Mouse (Mus musculus): ENCODE measurements around the gene Erc2. TPM values are rescaled to one million over a fixed set of nuclear protein-coding genes. Genes with fewer than 3 reads are reported as not detected.
"Not testable (repeated sequence)": the region's sequence is repeated elsewhere in the genome, so short reads cannot be mapped to it uniquely, and the experiment has no call there.

Erc2 gene
- polyA plus RNA-seq, 1 experiment from 2014 or later: 1.3 TPM

DNA sequence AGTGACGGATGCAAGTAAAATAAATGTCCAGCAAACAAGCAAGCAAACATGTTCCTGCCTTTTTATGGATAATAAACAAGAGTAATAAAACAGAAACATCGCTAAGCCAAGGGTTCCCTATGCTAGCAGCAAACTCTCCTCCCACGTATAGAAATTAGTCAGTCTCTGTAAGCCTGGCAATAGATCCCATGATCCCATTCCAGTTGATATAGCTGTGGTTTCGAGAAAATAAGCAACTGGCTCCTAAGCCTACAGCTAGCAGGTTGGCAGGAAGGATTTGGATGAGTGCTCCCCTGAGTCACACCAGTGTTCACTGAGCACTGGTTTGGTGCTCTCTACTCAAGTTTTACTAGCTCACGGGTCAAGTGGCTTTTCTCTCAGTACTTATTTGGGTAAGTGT is 259.7 kb downstream of the Erc2 start:
- no peak for ATAC-seq (ENCODE audit: insufficient read depth)
- Histone ChIP-seq H3K27ac (replicated peaks) (no peak overlapping the region), H3K9ac (no peak overlapping the region), H3K4me1 (replicated peaks) (no peaks in the 10 kb centered on the region), H3K27me3 (no peaks in the 10 kb centered on the region), H3K36me3 (replicated peaks) (no peaks in the 10 kb centered on the region), H3K4me3 (replicated peaks) (no peak overlapping the region), H3K9me3 (replicated peaks) (no peaks in the 10 kb centered on the region), H3K4me2 (no peak overlapping the region)
- WGBS (ENCODE audit: insufficient replicate concordance): 49% methylated on average over 5 of the region's 5 CpGs

DNA sequence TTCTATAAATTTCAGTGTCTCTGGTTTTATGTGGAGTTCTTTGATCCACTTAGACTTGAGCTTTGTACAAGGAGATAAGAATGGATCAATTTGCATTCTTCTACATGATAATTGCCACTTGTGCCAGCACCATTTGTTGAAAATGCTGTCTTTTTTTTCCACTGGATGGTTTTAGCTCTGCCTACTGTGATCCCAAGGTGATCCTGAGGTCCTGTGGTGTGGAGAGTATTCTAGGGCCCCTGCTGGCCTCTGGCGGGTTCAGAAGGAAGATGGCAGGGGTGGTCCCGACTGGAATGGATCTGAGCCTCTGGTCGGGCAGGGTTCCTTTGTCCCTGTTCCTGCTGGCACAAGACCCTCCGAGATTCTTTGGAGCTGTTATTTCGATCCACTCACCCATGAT is 264.1 kb downstream of the Erc2 start:
- WGBS (ENCODE audit: insufficient replicate concordance): 62% methylated on average over 5 of the region's 5 CpGs
- not testable (repeated sequence) for H3K27ac ChIP-seq (replicated peaks); H3K27me3 ChIP-seq; H3K4me1 ChIP-seq (replicated peaks); H3K9me3 ChIP-seq (replicated peaks); H3K4me3 ChIP-seq (replicated peaks); H3K36me3 ChIP-seq (replicated peaks); H3K4me2 ChIP-seq; H3K9ac ChIP-seq; ATAC-seq (ENCODE audit: insufficient read depth)

DNA sequence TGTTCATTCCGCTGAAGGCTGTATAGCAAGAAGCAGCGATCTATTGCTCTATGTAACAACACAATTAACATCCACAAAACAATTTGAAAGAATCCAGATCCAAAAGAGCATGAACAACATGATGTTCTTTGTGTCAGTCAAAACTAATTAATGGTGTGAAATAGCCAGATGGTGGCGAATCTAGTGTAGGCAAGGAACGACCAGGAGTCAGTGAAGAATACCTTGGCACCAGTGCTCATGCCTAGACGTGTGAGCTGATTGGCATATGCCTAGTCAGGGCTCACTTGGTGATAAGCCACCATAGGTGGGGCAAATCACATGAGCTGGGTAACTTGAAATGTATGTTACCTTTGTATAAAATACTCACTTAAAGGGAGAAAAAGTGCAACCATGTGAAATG is 265.3 kb downstream of the Erc2 start:
- no peak for ATAC-seq (ENCODE audit: insufficient read depth)
- 63% methylated on average over 5 of the region's 5 CpGs for WGBS (ENCODE audit: insufficient replicate concordance)
- no peak overlapping the region for H3K9ac ChIP-seq
- no peaks in the 10 kb centered on the region for H3K4me1 ChIP-seq (replicated peaks)
- H3K36me3 ChIP-seq (replicated peaks): no peaks in the 10 kb centered on the region
- no peak overlapping the region for H3K27ac ChIP-seq (replicated peaks)
- H3K9me3 ChIP-seq (replicated peaks): no peaks in the 10 kb centered on the region
- no peaks in the 10 kb centered on the region for H3K27me3 ChIP-seq
- H3K4me2 ChIP-seq: no peak overlapping the region
- no peak overlapping the region for H3K4me3 ChIP-seq (replicated peaks)

DNA sequence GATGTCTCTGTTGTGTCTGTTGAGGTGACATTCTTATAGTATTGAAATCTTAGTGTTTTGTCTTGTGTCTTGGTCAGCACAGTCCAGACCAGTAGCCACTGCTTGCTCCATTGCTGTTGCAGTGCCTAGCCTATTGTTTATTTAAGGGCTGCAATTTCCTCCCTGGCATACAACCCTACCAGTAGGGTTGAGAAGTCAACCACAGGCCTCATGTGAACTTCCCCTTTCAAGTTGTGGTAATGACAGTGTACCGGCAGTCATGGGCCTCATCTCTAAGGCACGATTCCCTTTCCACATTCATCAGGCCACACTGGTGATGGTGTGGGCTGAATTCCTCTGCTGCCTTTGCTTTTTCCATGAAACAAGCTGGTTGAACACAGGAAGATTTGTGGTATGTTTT is 267.4 kb downstream of the Erc2 start:
- peak; percentile 47; the same call in 1 of the 2 replicates for ATAC-seq (ENCODE audit: insufficient read depth)
- Histone ChIP-seq H3K4me3 (replicated peaks) (no peak overlapping the region), H3K9me3 (replicated peaks) (no peaks in the 10 kb centered on the region), H3K27ac (replicated peaks) (no peak overlapping the region), H3K4me1 (replicated peaks) (no peaks in the 10 kb centered on the region), H3K4me2 (no peak overlapping the region), H3K9ac (no peak overlapping the region), H3K27me3 (no peaks in the 10 kb centered on the region), H3K36me3 (replicated peaks) (no peaks in the 10 kb centered on the region)
- WGBS (ENCODE audit: insufficient replicate concordance): 26% methylated on average over 2 of the region's 2 CpGs

DNA sequence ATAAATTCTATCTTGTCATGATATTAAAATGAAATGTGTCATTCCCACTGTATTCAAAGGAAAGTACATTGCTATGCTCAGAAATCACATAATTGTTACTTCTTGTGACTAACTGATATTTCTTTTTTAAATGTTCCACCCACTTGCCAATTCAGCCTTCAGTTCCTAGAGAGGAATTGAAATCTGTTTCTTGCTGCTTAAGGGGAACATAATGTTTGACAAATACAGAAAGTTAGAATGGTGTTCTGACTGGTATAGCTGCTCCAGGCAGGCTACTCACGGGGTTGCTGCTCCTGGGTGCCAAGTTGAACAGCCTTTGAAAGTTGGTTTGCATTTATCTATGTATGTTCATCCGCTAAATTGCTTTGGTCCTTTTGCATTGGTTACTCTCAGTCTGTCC is 270.2 kb downstream of the Erc2 start:
- no peaks in the 10 kb centered on the region for H3K9me3 ChIP-seq (replicated peaks)

DNA sequence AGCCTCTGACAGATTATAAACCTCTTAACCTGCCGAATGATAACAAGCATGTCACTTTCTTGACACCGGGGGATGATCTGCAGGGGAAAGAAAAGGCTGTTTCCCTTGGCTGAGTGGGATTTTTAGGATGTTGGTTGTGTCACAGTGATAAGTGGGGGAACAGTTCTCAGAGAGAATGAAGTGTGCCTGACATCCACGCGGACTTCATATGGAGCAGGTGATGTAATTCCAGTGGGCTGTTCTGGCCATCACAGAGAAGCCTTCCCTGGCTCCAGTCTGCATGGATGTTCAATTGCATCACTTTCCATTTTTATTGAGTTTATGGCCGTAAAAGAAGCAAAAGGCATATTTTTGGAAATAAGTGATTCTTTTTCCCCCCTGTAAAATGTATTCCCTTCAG is 279.5 kb downstream of the Erc2 start:
- no peak for ATAC-seq (ENCODE audit: insufficient read depth)

More for the DNA sequence above, 270.2 kb downstream of the Erc2 start:
- no peaks in the 10 kb centered on the region for H3K36me3 ChIP-seq (replicated peaks)
- H3K4me3 ChIP-seq (replicated peaks): no peak overlapping the region
- H3K9ac ChIP-seq: no peak overlapping the region
- no peaks in the 10 kb centered on the region for H3K4me1 ChIP-seq (replicated peaks)
- H3K27ac ChIP-seq (replicated peaks): no peak overlapping the region
- ATAC-seq (ENCODE audit: insufficient read depth): no peak
- no peaks in the 10 kb centered on the region for H3K27me3 ChIP-seq
- 61% methylated on average over 2 of the region's 2 CpGs for WGBS (ENCODE audit: insufficient replicate concordance)
- no peak overlapping the region for H3K4me2 ChIP-seq

DNA sequence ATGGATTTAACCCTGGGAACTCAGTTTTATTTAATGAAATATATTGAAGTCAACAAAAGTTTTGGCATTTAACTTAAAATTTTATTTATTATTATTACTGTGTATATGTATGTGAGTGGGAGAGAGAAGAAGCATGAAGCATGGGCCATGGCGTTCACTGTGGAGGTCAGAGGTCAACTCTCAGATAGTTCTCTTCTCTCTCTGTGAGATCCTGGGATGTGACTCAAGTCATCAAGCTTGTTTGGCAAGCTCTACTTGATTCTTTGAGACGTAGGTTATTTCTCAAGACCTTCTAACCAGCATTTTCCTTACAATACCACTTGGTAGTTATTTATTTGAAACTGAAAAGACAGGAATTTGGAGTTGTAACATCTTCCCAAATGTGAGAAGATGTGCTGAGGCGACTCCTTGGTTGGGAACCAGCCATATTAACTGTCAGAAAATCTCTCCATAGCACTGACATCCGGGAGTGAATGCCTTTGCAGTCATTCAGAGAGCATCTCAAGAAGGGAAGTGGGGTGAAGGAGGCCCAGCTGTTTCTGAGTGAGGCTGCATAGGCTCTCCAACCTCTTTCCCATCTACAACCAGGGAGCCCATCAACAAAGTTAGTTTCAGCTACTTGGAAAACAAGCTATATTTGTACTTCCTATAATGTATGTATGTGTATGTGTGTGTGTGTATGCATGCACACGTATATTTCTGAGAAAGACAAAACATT is 299.6 kb downstream of the Erc2 start:
- H3K4me1 ChIP-seq (replicated peaks): no peaks in the 10 kb centered on the region
- no peak overlapping the region for H3K4me2 ChIP-seq
- no peak overlapping the region for H3K27ac ChIP-seq (replicated peaks)
- no peak for ATAC-seq (ENCODE audit: insufficient read depth)
- H3K36me3 ChIP-seq (replicated peaks): no peaks in the 10 kb centered on the region
- 43% methylated on average over 5 of the region's 5 CpGs for WGBS (ENCODE audit: insufficient replicate concordance)
- H3K27me3 ChIP-seq: no peaks in the 10 kb centered on the region
- no peak overlapping the region for H3K4me3 ChIP-seq (replicated peaks)
- no peaks in the 10 kb centered on the region for H3K9me3 ChIP-seq (replicated peaks)
- H3K9ac ChIP-seq: no peak overlapping the region

More for the DNA sequence above, 279.5 kb downstream of the Erc2 start:
- Histone ChIP-seq H3K27ac (replicated peaks) (no peak overlapping the region), H3K27me3 (no peaks in the 10 kb centered on the region), H3K9ac (no peak overlapping the region), H3K4me1 (replicated peaks) (no peaks in the 10 kb centered on the region), H3K4me3 (replicated peaks) (no peak overlapping the region), H3K4me2 (no peak overlapping the region), H3K36me3 (replicated peaks) (no peaks in the 10 kb centered on the region), H3K9me3 (replicated peaks) (no peaks in the 10 kb centered on the region)
- WGBS (ENCODE audit: insufficient replicate concordance): 55% methylated on average over 5 of the region's 5 CpGs

DNA sequence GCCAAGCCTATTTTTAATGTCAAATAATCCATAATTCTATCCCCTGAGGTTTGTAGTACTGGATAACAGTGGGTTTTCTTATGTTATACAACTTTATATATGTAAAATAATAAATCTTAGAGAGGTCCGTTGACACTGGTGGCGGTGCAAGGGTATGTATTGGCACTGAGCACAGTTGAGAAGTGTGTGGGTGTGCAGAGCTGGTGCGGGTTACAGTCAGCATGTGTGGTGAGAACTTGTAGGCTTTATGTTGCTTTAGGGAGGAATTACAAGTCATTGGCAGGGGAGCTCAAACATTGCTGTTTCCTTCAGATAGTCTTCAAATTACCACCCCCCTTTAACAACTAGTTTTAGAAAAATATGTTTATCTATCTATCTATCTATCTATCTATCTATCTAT is 305.1 kb downstream of the Erc2 start:
- H3K4me1 ChIP-seq (replicated peaks): no peaks in the 10 kb centered on the region
- ATAC-seq (ENCODE audit: insufficient read depth): no peak
- 78% methylated on average over 3 of the region's 3 CpGs for WGBS (ENCODE audit: insufficient replicate concordance)
- H3K27me3 ChIP-seq: no peaks in the 10 kb centered on the region
- no peak overlapping the region for H3K4me2 ChIP-seq
- no peak overlapping the region for H3K4me3 ChIP-seq (replicated peaks)
- H3K27ac ChIP-seq (replicated peaks): no peak overlapping the region
- H3K9me3 ChIP-seq (replicated peaks): no peaks in the 10 kb centered on the region
- no peaks in the 10 kb centered on the region for H3K36me3 ChIP-seq (replicated peaks)
- no peak overlapping the region for H3K9ac ChIP-seq

DNA sequence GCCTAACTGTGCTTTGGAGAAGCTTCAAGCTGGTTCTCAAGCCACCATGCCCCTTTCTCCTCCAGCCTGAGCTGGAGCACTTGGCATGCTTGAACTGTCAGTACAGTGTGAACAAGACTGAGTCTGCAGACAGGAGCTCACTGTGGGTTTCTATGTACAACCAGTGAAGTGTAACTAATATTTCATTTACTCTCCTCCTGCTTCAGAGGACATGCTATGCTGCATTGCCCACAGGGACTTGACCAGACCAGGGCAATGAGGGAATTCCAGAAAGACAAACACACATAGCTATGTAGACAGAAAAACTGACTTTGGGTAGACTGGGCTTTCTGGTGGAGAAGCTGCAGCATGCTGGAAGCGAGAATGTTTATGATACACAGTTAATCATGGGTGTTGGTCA is 311.3 kb downstream of the Erc2 start:
- Histone ChIP-seq H3K36me3 (replicated peaks) (no peaks in the 10 kb centered on the region), H3K27ac (replicated peaks) (no peak overlapping the region), H3K4me2 (no peak overlapping the region), H3K9me3 (replicated peaks) (no peaks in the 10 kb centered on the region), H3K9ac (no peak overlapping the region), H3K4me3 (replicated peaks) (no peak overlapping the region), H3K27me3 (no peaks in the 10 kb centered on the region), H3K4me1 (replicated peaks) (no peaks in the 10 kb centered on the region)
- WGBS (ENCODE audit: insufficient replicate concordance): 34% methylated on average over 1 of the region's 1 CpGs
- ATAC-seq (ENCODE audit: insufficient read depth): no peak

DNA sequence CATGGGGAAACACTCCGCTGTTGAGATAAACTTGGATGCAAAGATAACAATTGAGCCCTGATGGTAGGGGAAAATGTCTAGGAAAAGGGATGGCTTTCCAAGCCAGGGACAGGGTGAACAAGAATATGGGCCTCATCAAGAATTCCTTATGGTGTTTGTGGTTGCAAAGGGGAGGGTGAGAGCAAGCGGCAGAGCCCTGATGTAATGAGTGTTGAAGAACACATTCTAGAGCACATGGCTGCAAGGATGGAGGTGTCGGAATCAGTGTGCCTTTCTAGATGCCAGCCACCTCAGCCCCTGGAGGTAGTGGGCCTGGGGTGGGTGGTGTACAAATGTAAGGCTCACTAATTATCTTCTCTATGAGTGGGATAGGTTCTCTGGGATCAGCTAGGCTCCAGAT is 313.5 kb downstream of the Erc2 start:
- ATAC-seq (ENCODE audit: insufficient read depth): no peak
- H3K4me1 ChIP-seq (replicated peaks): no peaks in the 10 kb centered on the region

DNA sequence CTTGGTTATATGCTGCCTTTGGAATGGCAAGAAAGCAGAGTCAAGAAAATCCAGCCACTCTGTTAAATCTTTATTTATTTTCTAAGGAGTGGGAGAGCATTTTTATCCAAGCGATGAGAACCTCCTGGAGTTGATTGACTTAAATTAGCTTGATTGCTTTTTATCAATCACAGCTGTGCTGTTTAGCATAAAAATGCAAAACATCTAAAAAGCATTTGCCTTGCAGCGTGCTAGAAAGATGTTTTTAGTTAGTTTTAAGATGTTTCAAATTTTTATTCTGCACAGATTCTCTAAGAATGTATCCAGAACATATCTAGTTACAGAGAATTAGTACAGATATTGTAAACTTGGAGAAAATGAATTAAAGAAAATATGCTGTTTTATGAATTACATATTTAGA is 315.7 kb downstream of the Erc2 start:
- Histone ChIP-seq H3K9ac (no peak overlapping the region), H3K9me3 (replicated peaks) (no peaks in the 10 kb centered on the region), H3K4me2 (no peak overlapping the region), H3K4me3 (replicated peaks) (no peak overlapping the region), H3K27me3 (no peaks in the 10 kb centered on the region), H3K27ac (replicated peaks) (no peak overlapping the region), H3K36me3 (replicated peaks) (no peaks in the 10 kb centered on the region), H3K4me1 (replicated peaks) (no peaks in the 10 kb centered on the region)
- WGBS (ENCODE audit: insufficient replicate concordance): 59% methylated on average over 2 of the region's 2 CpGs
- no peak for ATAC-seq (ENCODE audit: insufficient read depth)

More for the DNA sequence above, 313.5 kb downstream of the Erc2 start:
- Histone ChIP-seq H3K27me3 (no peaks in the 10 kb centered on the region), H3K4me3 (replicated peaks) (no peak overlapping the region), H3K36me3 (replicated peaks) (no peaks in the 10 kb centered on the region), H3K9me3 (replicated peaks) (no peaks in the 10 kb centered on the region), H3K9ac (no peak overlapping the region), H3K27ac (replicated peaks) (no peak overlapping the region), H3K4me2 (no peak overlapping the region)
- WGBS (ENCODE audit: insufficient replicate concordance): 76% methylated on average over 3 of the region's 3 CpGs

DNA sequence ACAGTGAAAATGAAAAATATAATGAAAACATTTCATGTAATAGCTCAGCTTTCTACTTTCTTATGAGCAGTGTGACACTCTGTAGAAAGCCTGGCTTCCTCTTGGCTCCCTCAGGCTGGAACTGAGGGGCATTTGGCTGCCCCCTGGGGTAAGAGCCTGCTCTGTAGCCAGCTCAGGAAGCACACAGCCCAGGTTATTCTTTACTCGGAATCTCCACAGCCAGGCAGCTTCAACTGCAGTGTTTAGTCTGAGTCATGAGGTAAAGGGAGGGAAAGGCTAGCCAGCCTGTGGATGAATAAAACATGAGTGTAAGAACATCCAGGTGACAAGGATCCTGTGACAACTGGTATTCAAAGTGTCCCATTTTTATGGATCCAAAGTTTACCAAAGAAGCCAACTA is 323.0 kb downstream of the Erc2 start:
- Histone ChIP-seq H3K4me1 (replicated peaks) (no peaks in the 10 kb centered on the region), H3K4me2 (no peak overlapping the region), H3K27ac (replicated peaks) (no peak overlapping the region), H3K36me3 (replicated peaks) (no peaks in the 10 kb centered on the region), H3K4me3 (replicated peaks) (no peak overlapping the region), H3K9ac (no peak overlapping the region), H3K27me3 (no peaks in the 10 kb centered on the region), H3K9me3 (replicated peaks) (no peaks in the 10 kb centered on the region)
- no peak for ATAC-seq (ENCODE audit: insufficient read depth)
- WGBS (ENCODE audit: insufficient replicate concordance): 19% methylated on average over 1 of the region's 1 CpGs

Data from liver, embryonic 15.5 days (tissue).